Mouse (Mus musculus) hindbrain, embryonic 10.5 days (tissue): ENCODE data around the gene Zfp72. TPM values are rescaled to one million over a fixed set of nuclear protein-coding genes. Genes with fewer than 3 reads are reported as not detected.

ENCODE experiments used
- DNase-seq: peaks from one replicate; pipeline ENCODE4 v3.0.0-alpha.2; 2017; ENCODE audit warnings: low spot score
- H3K27ac ChIP-seq: fragments of 300-500 bp; sonication (generic); 2 replicates; pipeline ENCODE4 v1.5.1; 2016; ENCODE audit warnings: mild to moderate bottlenecking, moderate library complexity
- H3K27me3 ChIP-seq: fragments of 300-500 bp; sonication (generic); 2 replicates; pipeline ENCODE4 v1.6.1; 2016; ENCODE audit warnings: mild to moderate bottlenecking; ENCODE audit not compliant: poor library complexity, insufficient read depth, severe bottlenecking
- H3K36me3 ChIP-seq: fragments of 300-500 bp; sonication (generic); 2 replicates; pipeline ENCODE4 v1.6.1; 2016; ENCODE audit warnings: mild to moderate bottlenecking, moderate library complexity
- H3K4me1 ChIP-seq: fragments of 300-500 bp; sonication (generic); replicated peaks from 2 replicates; pipeline ENCODE4 v1.6.1; 2016; ENCODE audit warnings: mild to moderate bottlenecking
- H3K4me3 ChIP-seq: fragments of 300-500 bp; sonication (generic); 2 replicates; pipeline ENCODE4 v1.5.1; 2016; ENCODE audit warnings: mild to moderate bottlenecking, moderate library complexity
- H3K9me3 ChIP-seq: fragments of 300-500 bp; sonication (generic); 2 replicates; pipeline ENCODE4 v1.6.1; 2016; ENCODE audit warnings: mild to moderate bottlenecking, moderate library complexity
- WGBS: fragments of 180-500 bp; shearing (Covaris S2); methylation state at CpG from one replicate; pipeline ENCODE4 v1.1.7; 2016; 5-methylcytosine and 5-hydroxymethylcytosine counted together
- microRNA counts: library from miRNA; unstranded; fragments of <30 nt; microRNA quantifications from one replicate; lab custom pipeline; 2017
- polyA plus RNA-seq: library from polyadenylated mRNA; unstranded; fragments of >200 nt; fragmentation: Nextera tagmentation; extraction: Ambion mirVana; gene quantifications from 2 replicates; pipeline ENCODE4 v1.2.1, GENCODE M21; 2016

Gene Zfp72
- polyA plus RNA-seq, 1 experiment from 2014 or later, result 4.1 TPM

- peaks cover 25% of the 10 kb centered on the region for H3K36me3 ChIP-seq
- H3K4me3 ChIP-seq, result peak within 1 kb of the TSS; percentile 77
- peak within 1 kb of the TSS; percentile 95 for H3K27ac ChIP-seq
- H3K4me1 ChIP-seq, result peaks cover 18% of the 10 kb centered on the region
- whole genome bisulfite sequencing, result 3% methylated on average over 57 of the region's 57 CpGs
- H3K27me3 ChIP-seq, result no peaks in the 10 kb centered on the region
- peak; percentile 98 for DNase-seq
- H3K9me3 ChIP-seq, result no peaks in the 10 kb centered on the region
Measured at GRCm38 (mm10) chr13:74349566-74350434, 40.8 kb downstream of the Zfp72 start, which contains the start of the genes Sdha and Ccdc127. Gene Sdha, minus strand, starts transcription at chr13:74350280. Gene Ccdc127, plus strand, starts transcription at chr13:74350309.

- WGBS, result 61% methylated on average over 3 of the region's 3 CpGs
- Histone ChIP-seq H3K36me3 (peaks cover 87% of the 10 kb centered on the region), H3K27ac (no peak overlapping the region), H3K9me3 (no peaks in the 10 kb centered on the region), H3K4me3 (no peak overlapping the region), H3K27me3 (no peaks in the 10 kb centered on the region), H3K4me1 (no peaks in the 10 kb centered on the region)
- peak; percentile 33 for DNase-seq
Measured at GRCm38 (mm10) chr13:74341036-74341435, 49.6 kb downstream of the Zfp72 start.

GRCm38 (mm10) chr13:74329321-74329720 lies 61.3 kb downstream of the Zfp72 start:
- no peak overlapping the region for H3K27ac ChIP-seq
- DNase-seq, result no peak
- peaks cover 90% of the 10 kb centered on the region for H3K36me3 ChIP-seq
- H3K4me3 ChIP-seq, result no peak overlapping the region
- no peaks in the 10 kb centered on the region for H3K27me3 ChIP-seq
- no peaks in the 10 kb centered on the region for H3K4me1 ChIP-seq
- H3K9me3 ChIP-seq, result no peaks in the 10 kb centered on the region

MicroRNA genes within 50 kb of the gene (microRNA counts, 519-probe panel; counts per million panel counts)
- 1,255 counts per million, percentile 77 among the panel's probes with 10 or more counts for microRNA mmu-miR-692 (lab: Ali Mortazavi, UCI)

Other genes starting within 250 kb of the Zfp72 start
- 79.2 and 90.0 TPM in 2 replicates for gene Exoc3, start 182.1 kb downstream of the Zfp72 start, polyA plus RNA-seq
- gene Ahrr, start 98.5 kb downstream of the Zfp72 start, polyA plus RNA-seq, result 0.81 and 1.1 TPM in 2 replicates
- gene Pdcd6, start 73.3 kb downstream of the Zfp72 start, polyA plus RNA-seq, result 128 and 131 TPM in 2 replicates
- gene Sdha, start 40.6 kb downstream of the Zfp72 start, polyA plus RNA-seq, result 221 and 266 TPM in 2 replicates
- gene Ccdc127, start 40.5 kb downstream of the Zfp72 start, polyA plus RNA-seq, result 46.2 and 53.9 TPM in 2 replicates
- gene Lrrc14b, start 26.8 kb downstream of the Zfp72 start, polyA plus RNA-seq, result not detected in 2 replicates
- gene Ftl1-ps1, start 8.9 kb upstream of the Zfp72 start, polyA plus RNA-seq, result 94.6 and 115 TPM in 2 replicates
- 19.0 and 22.4 TPM in 2 replicates for gene Zfp825, start 103.2 kb upstream of the Zfp72 start, polyA plus RNA-seq
- gene Erap1, start 248.7 kb upstream of the Zfp72 start, polyA plus RNA-seq, result 3.8 and 4.2 TPM in 2 replicates